Mouse (Mus musculus): ENCODE results near the gene Nt5m.

Nt5m gene

DNA sequence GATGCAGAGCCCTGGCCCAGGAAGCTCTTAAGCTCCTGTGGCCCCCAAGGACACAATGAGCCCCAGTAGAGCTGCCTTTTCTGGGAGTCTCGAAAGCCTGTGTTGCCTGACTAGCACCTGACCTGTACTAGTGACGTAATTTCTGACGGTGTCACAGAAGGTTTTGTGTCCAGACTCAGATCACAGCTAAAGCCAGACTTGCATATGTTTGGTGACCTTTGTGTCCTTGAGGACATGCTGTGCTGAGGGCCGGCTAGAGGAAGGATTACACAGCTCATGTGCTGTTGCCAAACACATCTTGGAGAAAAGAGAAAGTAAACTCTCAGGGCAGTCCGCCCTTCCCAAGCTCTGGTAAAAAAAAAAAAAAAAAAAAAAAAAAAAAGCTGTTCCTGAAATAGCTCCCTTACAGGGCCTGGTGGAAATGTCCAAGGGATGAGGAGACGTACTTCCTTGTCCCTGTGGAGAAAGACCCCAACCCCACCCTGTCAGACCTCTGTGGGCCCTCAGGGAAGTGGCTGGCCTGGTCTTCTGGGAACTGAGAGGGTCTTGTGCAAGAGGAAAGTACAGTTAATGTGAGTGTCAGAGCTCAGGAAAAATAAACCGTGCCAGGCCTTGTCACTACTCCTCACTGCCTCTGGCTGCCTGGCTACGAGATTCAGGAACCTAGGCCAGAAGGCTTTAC, 62.9 kb downstream of the Nt5m start:
- in situ Hi-C loops (cut with MboI, MseI), result no loop called here

DNA sequence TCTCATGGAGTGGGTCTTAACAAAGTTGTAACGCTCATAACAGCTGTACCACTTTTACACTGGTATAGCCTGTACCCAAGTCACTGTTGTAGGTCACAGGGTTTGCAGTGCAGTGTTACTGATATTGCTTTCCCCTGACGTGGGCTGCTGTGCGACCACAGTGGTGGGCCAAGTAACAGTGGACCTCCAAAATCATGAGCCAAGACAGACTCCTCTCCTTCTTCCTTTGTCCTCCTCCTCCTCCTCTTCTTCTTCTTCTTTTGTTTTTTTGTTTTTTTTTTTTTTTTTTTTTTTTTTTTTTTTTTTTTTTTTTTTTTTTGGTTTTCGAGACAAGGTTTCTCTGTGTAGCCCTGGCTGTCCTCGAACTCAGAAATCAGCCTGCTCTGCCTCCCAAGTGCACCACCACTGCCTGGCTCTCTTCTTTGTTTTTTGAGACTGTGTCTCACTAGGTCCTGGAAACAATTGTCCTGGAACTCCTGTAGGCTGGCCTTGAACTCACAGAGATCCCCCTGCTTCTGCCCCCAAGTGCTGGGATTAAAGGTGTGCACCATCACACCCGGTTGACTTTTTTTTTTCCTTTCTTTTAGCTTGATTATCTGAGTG, 67.4 kb downstream of the Nt5m start:
- in situ Hi-C loops (cut with MboI, MseI), result no loop called here

DNA sequence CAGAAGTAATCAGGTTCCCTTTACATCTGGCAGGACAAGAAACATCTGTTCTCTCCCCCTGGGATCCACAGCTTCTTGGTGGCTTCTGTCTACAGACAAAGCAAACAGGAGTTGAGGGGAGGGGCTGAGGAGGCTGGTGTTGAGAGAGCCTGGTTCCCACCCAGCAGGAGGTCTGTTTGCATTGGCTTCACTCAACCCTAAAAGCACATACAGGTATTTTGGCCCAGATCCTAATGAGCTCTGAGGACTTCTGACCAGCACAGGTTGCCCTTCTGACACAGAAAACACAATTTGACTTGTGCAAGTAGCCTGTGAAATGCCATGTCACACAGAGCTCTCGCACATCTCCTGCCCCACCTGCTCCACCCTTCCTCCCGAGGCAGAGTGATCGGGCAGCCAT, 69.2 kb downstream of the Nt5m start:
- in situ Hi-C loops (cut with MboI, MseI), result no loop called here

DNA sequence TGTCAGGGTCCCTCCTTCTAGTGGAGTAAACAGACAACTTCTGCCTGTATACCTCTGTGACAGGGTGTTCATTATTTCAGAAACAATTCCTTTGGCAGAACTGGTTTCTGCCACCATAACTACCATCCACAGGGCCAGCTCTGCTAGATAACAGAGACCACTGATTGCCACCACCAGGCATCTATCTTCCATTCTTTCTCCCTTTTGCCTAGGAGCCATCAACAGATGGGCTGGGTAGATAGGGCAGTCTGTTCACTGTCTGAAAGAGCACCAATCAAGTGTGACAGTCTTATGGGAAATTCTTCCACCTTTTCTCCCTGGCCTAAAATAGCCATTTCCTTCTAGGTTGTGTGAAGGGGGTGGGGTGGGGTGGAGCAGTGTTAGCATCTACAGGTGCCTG, 71.3 kb downstream of the Nt5m start:
- in situ Hi-C loops (cut with MboI, MseI), result no loop called here

DNA sequence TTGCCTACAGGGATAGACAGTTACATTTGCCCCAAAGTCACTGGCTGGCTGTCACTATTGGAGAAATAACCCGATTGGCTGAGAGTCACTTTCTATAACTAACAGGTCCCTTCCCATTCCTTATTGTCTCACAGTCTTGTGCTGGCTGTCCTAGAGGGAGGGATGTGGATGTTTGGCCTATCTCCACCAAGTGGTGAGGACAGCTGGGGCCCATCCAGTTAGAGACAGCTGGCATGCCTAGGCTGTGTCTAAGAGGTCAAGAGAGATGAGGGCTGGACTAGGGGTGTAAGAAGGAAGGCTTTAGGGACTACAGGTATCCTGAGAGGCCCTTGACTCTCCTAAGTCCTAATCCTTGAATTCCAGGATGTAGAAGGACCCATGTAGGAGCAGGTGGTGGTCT, 72.3 kb downstream of the Nt5m start:
- in situ Hi-C loops (cut with MboI, MseI), result no loop called here

DNA sequence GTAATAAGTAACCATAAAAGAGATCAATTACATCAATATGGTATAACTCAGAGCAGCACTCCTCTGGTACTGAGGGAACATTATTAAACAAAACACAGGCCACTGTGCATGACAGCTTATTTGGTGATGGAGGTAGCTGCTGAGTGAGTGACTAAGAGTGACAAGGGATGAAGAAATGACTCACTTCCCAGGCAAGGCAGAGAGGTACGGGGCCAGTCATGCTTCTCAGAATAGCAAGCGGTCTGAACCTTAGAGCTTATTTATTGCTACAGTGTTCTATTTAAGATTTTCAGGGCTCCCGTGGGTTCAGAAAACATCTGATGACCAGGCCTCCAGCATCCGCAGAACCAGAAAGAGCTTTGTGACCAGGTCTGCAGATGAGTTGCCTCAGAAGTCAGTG, 74.5 kb downstream of the Nt5m start:
- in situ Hi-C loops (cut with MboI, MseI), result no loop called here

DNA sequence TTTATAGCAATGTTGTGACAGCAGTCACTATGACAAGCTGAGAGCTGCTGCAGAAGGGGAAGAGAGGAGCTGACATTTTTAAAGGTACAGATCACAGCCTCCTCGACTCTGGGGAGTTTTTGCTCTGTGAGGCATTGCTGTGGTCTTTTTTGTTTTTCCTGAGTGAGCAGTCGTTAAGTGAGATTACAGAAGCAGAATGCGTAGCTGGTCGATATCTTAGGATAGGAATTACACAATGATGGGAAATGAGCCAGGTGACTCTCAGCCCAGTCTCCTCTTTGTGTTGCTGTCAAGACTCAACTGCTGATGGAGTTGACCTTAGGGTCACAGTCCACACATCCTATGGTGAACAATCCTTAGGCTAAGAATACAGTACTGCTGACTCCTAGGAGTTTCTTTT, 78.8 kb downstream of the Nt5m start:
- in situ Hi-C loops (cut with MboI, MseI), result loop anchor here (5.0 kb wide), 1 partner anchor 59 kb away; no protein-coding TSS in a partner anchor

DNA sequence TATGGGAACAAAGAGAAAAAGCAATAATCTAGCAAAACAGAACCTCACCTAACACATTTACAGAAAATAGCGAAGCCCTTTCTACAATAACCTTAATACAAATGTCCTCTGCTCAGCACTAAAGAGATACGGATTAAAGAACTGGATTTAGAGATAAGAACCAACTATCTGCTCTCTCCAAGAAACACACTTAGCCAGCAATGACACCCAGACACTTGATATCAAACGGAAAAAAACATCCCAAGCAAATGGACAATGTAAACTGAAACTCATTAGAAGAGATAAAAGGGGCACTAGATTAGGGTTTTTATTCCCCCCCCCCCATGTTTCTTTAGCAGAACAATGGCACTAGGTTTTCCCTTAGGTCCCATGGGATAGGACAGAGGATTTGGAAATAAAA, 80.2 kb downstream of the Nt5m start:
- in situ Hi-C loops (cut with MboI, MseI), result loop anchor here (5.0 kb wide), 1 partner anchor 58 kb away; no protein-coding TSS in a partner anchor

DNA sequence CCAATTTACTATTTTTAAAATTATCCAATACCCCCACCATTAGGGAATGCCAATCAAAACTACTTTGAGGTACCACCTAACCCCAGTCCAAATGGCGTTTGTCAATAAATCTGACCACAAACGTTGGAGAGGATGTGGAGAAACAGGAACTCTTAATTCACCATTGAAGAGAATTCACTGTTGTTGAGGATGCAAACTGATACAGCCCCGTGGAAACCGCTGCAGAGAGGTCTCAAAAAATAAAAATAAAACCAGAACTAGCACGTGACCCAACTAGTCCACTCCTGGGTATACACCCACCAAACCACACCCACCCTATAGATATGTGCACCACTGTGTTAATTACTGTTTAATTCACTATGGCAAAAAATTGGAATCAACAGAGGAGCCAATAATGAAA, 81.1 kb downstream of the Nt5m start:
- in situ Hi-C loops (cut with MboI, MseI), result no loop called here

DNA sequence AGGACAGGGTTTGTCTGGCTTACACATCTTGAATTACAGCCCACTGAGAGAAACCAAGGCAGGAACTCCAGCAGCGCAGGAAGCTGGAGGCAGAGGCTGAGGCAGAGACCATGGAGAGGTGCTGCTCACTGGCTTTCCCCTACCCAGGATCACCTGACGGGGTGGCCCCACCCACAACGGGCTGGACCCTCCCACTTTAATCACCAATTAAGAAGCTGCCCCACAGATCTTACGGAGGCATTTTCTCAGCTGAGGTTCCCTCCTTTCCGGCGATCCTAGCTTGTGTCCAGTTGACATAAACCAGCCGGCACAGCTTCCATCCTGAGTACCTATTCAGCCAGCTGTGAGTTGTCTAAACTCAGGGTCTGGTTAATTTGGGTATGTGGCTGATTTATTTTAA, 82.0 kb downstream of the Nt5m start:
- in situ Hi-C loops (cut with MboI, MseI), result no loop called here

DNA sequence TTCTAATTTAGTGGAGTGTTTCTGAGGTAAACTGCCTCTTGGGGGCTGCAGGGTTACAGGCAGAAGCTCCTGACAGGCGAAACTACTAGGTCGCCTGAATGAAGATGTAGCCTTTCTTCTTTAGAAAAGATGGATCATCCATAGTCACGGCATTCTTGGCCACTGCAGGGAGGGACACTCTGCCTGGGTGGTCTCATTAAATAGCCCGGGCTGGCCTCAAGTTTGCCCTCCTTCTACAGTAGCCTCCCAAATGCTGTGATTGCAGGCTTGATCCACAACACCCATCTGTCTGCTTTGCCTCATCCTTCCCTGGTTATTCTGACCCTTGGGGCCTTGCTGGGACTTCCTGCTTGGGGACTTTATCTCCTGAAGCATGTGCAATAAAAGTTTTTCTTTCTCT, 90.8 kb downstream of the Nt5m start:
- in situ Hi-C loops (cut with MboI, MseI), result no loop called here

All from T-helper 2 cell (primary cell).